ENCODE assay signal across 23 mouse cellular contexts in the genomic region with DNA sequence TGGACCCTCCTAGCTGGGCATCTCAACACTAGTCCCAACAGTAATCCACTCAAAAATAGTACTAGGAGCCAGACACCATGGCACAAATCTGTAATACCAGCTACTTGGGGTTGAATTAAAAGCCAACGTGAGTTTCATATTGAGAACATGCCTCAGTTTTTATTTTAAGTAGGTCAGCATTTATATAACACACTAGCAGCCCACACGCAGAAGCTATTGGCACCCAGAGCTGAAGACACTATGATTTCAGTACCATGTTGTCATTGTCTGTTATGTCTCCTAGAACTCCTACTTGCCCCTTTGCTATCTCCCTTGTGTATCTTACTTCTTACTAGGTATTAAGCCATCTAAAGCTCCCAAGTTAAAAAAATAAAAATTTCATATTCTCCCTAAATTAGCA.
"Had no signal": no experiment of that assay in that cellular context is flagged by ENCODE, and none has a peak within 500 bp of the region (broad histone marks: within the 10 kb centered on the region; RNA-seq: fewer than 3 reads in every experiment).

No protein-coding gene starts in this region.

- ATAC-seq: forebrain, embryonic 16.5 days; hindbrain, postnatal 0 days; intestine, embryonic 16.5 days; liver, embryonic 12.5 days had no signal

- H3K27ac ChIP-seq: gastrocnemius, adult 2 months; heart, embryonic 13.5 days; heart, embryonic 15.5 days; hindbrain, embryonic 13.5 days; hindbrain, embryonic 15.5 days; hindbrain, postnatal 0 days; kidney, embryonic 15.5 days; kidney, postnatal 0 days; limb, embryonic 13.5 days; limb, embryonic 15.5 days; liver, embryonic 12.5 days had no signal

- H3K4me3 ChIP-seq: gastrocnemius, adult 2 months; heart, embryonic 13.5 days; heart, embryonic 15.5 days; hindbrain, embryonic 13.5 days; hindbrain, embryonic 15.5 days; kidney, embryonic 15.5 days; limb, embryonic 13.5 days; limb, embryonic 15.5 days; liver, embryonic 12.5 days had no signal

- DNase-seq: gastrocnemius, adult 2 months; gastrocnemius, postnatal 10 days; gastrocnemius, postnatal 25 days; heart, adult 18-20 months; heart, postnatal 14 days; heart, postnatal 36 days; kidney, adult 11 months; kidney, adult 2 months; kidney, adult 9 months; kidney, postnatal 14 days; kidney, postnatal 36 days had no signal
